Mouse (Mus musculus): ENCODE measurements at regions not wholly inside any gene's neighbourhood (a gene's known extent, or its start where the extent isn't known, plus 50 kb on each side); places are given as distances from the start of the nearest gene placed in this dataset.

DNA sequence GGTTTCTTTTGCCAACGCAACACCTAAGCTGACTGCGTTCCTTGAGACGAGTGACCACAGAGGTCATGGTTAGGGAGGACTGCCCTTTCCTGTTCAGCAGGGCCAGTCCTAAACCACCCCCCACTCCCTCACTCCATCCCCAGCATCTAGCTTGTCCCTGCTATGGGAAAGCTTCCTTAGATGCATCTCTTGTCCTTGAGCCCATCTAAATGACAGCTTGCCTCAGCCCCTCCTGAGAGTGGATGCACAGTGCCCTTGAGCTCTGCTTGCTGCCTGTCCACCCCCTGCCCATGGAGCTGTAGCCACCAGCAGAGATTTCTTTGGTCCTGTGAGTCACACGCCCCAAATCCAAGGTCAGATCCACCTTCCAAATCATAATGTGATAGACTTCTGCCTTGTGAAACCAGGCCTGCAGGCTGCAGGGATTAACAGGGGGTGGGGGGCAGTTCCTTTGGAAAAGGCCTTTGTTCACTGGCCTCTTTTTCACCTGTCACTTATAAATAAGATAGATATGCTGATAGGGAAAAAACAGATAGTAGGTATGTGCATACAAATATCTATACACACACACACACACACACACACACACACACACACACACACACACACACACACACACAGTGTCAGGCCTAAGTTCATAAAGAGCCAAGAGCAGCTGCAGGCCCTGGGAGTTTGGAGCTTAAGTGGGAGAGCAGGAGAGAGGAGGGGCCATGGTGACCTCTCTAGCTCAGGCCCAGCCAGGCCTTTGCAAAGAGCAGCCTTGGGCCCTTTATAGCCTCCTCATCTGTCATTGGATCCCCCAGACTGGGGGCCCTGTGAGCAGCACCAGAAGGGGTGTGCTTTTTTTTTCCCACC, 56.4 kb upstream of the Adra2c start:
- DNase-seq (ENCODE audit: low spot score), result no peak

DNA sequence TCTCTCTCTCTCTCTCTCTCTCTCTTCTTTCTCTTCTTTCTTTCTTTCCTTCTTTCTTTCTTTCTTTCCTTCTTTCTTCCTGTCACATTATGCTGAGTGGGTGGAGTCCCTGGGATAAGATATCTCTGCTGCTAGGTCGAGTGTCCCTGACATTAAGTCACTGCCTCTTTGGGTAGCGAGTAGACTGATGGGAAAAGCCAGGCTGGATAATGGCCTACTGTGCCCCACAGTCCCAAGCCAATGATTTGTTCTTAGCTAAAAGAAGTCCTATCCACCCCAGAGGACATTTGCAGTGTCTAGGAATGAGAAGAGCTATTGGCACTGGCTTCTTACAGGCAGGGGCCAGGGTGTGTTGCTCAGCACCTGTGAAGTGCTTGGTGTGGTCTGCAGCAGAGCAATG, 61.8 kb upstream of the Adra2c start:
- no peak for DNase-seq (ENCODE audit: low spot score)

DNA sequence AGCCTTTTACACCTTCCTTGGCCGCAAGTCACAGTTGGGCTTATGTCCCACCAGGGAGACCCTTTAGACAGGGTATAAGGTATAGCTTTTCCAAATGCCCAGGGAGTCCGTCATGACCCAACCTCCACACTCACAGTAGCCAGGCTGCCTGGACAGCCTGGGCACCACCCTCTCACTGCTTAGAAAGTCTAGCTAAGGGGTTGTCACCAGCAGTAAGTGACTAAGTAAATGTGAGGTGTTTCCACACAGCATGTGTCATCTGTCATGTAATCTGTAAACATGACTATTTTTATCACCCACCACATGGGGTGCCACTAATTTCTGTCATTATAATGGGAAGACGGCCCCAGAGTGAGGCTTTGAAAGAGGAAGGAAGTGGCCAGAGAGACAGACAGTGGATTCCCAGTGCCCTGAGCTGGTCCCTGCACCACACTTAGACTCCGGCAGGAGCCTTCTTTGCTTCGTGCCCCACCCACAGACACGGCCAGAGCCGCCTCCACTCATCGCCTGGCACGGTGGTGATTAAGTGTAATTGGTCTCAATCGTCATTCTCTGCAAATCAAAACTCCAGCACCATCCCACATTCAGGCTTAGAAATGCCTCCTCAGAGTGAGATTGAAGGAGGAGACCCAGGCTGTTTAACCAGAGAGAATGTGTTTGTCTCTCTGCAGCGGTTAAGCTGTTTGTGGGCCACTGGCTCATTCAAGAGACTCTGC, 62.5 kb upstream of the Adra2c start:
- peak; percentile 13 for DNase-seq (ENCODE audit: low spot score)

DNA sequence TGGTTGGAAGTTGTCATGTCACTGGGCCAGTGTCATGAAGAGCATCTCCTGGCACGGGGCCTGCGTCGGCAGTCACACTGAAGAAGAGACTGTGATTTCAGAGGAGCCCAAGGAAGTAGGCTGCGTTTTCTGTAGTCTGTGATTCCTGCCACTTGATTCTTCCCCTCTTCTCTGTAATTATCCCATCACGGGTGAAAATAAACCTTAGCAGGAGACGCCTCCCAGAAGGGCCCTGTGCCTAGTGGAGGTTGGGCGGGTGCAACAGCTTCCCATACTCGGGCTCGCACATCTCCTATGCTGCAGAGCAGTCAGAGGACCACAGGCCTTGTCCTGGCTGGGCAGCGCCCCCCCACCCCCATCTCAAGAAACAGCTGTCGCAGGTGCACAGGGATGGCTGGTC, 63.1 kb upstream of the Adra2c start:
- no peak for DNase-seq (ENCODE audit: low spot score)

DNA sequence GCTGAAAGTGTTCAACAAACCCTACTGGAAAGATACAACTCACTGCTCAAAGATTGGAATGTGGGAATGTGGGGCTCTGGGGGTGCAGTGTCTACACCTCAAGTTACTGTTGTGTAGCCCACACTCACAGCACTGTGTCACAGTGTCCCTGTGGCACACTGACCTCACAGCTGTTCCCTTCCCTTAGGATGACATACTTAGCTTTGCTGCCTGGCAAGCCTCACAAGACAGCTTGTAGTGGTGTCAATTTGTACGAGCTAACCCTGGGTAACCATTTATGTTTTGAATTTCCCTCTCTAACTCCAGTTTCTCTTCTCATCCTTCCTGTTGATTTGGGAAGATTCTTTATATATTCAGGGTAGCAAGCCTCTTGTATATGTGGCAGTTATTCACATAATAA, 68.8 kb upstream of the Adra2c start:
- DNase-seq (ENCODE audit: low spot score), result no peak

DNA sequence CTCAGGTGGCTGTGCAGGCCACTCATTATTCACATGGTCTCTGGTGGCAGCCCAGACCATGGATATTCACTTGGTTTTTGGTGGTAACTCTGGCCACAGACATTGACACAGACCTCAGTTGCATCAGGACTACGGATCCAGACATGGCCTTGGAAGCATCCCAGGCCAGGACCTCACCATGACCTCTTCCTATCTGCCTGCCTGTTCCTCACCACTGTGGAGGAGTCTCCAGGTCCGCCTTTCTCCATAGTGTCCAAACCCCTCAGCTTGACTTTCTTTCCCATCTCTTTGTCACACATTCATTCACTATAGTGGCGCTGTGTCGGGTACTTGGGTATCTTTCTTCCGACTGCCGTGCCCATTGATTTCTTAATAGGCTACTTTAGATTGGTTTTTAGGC, 74.1 kb upstream of the Adra2c start:
- DNase-seq (ENCODE audit: low spot score), result no peak

DNA sequence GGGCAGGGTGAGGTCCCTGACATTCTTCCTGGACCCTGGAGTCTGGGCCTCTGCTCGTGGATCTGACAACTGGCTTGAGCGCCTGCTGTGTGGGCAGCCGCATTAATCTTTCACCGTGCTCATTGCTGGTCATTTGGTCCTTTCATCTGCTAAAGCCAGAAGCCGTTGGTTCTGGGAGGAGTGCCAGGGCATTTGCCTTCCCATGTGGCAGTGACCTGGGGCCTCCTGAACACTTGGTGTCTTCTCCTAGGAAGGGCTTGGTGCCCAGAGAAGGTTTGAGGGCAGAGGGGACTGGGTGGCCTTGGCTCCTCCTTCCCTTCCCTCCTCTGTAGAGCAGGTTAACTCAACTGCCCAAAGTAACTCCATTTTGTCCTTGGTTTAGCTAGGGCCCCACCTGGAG, 79.7 kb upstream of the Adra2c start:
- DNase-seq (ENCODE audit: low spot score), result no peak

DNA sequence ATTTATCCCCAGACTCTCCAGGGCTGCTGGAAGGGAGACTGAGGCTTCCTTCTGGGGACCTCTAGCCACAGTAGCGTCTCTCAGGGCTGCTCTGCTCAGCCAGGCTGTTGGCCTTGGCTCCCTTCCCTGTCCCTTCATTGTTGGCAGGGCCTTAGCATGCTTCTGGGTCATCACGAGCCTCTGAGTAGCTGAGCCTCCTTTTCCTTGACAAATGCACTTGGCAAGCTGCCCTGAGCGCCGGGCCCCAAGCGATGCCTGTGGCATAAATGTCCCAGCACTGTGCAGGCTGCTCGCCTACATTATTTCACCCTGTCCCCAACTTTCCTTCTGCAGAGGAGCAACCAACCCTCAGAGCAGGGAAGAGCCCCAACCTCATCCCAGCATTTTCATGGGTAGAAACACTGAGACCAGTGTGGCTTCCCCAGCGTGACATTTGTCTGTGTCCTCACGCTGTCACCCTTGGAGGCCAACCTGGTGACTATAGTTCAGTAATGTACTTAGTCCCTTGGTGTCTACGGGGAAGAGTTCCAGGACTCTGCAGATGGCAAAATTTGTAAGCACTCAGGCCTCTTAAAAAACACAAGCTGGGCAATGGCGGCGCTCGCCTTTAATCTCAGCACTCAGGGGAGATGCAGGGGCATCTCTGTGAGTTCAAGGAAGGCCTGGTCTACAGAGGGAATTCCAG, 83.7 kb upstream of the Lrpap1 start:
- no peak for DNase-seq (ENCODE audit: low spot score)

DNA sequence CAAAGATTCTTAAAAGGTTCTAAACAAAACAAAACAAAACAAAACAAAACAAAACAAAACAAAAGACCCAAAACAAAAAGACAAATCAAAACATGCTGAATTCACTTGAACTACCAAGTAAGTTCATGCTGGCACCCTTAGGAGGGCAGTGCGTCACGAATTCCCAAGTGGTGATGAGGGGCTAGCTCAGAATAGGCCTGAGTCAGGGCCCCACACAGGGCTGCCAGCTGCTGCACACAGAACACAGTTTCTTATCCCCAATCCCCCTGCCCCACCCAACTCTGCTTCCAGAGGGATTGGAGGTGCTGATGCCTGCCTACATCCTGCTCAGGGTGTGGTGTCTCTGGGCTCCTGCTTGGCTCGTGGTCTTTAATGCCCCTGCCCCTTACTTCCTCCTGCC, 80.3 kb upstream of the Lrpap1 start:
- DNase-seq (ENCODE audit: low spot score), result no peak

DNA sequence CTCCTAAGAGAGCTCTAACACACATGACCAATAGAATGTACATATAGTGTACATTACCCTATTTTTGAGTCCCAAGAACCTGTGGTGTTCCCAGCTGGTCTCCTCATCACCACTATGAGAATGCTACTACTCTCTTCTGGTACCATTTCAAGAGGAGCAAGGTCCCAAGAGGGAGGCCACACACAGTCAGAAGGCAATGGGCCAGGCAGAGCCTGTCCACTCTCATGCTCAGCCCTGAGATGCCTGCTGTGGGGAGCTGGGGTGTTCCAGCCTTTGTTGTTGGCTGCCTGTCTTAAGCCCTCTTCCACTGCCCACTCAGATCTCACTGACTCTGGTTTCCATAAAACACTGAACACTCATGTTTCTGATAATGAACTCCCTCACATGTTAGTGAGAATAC, 79.7 kb upstream of the Lrpap1 start:
- DNase-seq (ENCODE audit: low spot score), result no peak

DNA sequence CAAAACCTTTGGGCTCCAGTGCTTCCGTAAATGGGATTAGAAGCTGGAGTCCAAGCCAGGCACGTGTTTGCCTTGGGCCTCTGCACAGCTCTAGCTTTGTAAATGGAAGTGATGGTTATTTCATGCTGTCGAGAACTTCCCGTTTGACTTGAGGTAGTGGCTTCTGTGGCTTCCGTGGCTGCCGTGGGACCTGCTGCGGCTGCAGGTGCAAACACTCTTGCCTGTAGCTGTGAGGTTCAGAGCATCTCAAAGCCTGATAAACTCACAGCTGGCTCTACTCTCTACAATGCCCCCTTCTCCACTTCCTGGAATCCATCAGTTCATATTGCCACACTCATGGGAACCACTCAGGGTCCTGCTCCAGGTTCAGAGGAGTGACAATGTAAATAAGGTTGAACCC, 77.9 kb upstream of the Lrpap1 start:
- DNase-seq (ENCODE audit: low spot score), result no peak

DNA sequence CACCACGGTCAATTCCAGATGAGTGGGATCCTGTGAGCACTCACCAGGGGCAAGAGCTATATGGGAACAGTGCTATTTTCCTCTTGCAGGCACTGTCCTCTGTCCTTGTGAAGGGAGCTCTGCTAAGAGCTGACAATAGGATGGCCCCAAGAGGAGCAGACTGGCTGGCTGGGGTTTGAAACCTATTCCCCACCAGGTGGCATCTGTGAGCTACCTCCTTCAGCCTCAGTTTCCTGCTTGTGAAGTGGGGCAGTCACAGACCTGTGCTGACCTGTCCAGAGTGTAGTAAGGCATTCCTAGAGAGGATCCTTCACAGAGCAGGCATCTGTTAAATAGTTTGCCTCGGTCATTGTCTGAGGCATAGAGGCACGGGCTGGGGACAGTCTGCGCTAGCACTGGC, 71.8 kb upstream of the Lrpap1 start:
- DNase-seq (ENCODE audit: low spot score), result no peak

DNA sequence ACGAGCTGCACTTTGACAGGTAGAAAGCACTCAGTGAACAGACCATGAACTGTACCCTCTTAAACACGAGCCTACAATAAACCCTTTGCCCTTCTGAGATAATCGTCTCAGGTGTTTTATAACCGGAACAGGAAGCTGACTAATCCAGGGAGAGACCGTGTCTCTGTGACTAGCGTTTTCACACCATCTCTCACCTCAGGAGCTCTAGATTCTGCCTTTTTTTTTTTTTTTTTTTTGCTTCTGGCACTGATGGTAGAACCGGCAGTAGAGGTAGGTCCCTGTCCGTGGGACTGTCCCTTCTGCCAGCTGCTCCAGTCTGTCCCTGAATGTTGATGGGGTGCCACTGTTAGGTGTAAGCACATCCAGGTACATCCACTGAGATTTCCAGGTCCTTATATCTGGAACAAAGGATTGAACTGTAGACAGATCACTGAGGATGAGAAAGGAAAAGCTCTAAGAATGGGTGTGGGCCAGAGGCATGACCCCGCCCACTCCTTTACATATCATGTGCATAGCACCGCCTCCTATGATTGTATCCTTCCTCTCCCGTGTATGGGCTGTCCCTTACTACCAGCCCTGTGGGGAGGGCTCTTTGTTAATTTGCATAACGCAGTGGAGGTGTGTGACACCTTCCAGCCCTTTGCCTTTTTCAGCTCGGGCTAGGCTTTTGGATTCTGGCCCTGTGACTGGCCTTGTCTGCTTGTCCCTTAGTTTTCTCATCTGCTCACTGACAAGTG, 70.7 kb upstream of the Lrpap1 start:
- DNase-seq (ENCODE audit: low spot score), result no peak

DNA sequence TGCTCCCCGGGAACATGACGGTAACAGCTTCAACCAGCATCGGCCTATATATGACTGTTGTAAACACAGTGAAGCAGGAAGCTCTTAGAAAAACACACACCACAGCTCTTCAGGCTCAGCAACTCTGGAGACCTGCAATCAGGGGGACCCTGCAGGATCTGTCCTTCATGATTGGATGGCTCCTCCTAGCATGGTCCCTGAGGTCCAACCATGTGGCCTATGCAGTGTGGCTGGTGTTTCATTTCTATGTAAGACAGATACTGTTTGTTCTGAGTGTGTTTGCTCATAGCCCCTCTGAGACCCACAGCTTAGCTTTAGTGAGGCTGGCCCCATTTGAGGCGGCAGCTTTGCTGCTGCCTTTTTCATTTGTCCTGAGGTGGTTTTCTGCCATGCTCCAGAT, 68.8 kb upstream of the Lrpap1 start:
- no peak for DNase-seq (ENCODE audit: low spot score)

DNA sequence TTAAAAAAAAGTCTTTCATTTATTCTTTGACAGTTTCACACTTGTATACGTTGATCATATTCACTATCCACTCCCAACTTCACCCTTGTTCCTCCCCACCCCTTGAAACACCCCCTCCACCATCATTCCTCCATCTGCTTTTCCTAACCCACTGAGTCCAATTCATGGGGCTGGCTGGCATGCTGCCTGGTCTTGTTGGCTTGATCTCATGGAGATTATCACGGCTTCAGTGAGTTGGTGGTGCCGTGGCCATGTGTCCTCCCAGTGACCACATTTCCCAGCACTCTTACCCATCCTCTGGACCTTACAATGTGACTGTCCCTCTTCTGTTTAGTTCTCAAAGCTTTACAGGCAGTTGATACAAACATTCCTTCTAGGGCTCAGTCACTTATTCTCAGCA, 65.8 kb upstream of the Lrpap1 start:
- no peak for DNase-seq (ENCODE audit: low spot score)

DNA sequence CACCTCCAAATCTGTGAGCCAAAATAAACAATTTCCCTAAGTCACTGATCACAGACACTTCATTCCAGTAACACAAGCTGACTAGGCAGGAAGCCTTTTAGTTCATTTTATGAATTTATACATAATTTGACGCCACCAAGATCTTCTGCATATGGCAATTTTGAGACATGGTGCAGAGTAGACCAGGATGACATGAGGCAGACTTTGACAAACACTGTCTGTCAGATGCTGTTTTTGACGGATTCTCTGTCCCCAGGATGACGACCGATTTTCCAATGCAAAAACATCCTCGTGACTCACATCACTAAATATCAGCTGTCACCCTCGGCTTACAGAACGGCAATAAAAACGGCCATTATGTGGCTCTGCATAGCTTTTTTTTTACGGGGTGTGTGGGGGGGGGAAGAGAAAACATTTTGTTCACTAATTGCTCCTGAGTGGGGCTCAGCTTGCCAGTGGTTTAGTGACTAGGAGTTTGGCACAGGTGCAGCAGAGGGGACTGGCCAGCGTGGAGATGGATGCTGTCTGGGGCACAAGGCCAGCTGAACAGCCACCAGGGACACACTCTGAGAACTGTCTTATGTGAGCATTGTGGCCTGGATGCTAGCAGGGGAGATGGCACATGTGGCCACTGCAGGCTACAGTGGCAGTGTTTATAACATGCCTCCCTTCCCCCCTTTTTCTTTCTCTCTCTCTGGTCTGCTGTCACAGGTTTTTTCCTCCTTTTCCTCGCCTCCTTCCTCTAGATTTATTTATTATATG, 65.0 kb upstream of the Lrpap1 start:
- DNase-seq (ENCODE audit: low spot score), result no peak

DNA sequence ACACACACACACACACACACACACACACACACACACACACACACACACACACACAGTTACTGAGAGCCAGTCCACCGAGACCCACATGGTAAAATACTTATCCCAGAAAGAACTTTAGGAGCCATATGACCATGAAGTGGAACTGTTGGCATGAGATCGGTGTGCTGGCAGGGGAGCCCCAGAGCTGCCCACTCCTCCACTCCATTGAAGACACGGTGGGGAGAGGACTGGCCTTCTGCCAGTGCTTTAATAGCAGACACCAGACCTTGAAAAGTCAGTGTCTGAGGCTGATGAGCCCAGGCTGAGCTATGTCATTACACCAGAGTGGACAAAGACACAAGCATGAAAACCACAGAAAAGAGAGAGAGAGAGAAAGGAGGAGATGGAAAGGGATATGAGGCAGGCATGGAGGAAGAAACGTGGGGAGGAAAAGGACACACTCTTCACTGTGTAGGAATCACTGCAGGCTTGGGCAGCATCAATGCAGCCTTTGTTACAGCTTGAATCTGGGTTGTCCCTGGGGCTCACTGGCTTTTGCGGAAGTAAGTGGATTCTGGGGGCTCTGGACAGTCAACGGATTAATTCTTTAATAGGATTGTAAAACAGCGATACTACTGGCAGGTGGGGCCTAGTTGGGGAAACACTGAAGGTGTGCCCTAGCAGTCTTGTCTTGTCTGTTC, 64.2 kb upstream of the Lrpap1 start:
- DNase-seq (ENCODE audit: low spot score), result no peak

DNA sequence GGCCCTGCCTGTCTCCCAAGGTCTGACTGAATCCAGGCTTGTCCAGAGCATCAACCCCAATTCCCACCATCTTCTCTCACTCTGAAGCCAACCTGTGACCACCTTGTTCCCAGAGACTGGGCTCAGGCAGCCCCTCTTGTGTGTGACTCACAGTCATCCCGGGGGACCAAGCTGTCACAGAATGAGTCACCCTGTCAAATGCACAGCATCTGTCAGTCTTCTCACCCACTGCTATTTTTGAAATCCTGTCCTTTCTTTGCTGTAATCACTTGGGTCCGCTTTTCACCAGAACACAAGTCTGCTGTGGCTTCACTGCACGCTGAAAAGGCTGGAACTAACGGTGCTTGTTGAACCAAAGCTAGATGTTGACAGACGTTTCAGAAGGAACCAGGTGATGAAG, 63.3 kb upstream of the Lrpap1 start:
- DNase-seq (ENCODE audit: low spot score), result peak; percentile 35

DNA sequence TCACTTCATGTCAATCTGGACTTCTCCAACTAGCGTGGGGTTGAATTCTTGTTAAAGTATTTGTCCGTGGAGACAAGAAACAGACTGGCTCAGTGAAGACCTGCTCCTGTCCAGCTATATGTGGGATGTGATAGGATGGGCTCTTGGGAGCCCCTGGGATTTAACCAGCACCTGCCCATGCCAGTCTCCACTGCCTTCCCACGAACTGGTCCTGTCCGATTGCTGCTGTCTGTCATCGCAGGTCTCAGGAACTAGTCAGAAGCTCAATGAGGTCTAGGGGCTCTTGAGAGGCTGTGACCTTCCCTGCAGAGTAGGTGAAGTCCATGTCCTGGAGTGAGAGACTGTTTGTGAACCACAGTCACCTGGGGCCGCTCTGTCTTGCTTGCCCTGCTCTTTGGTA, 62.8 kb upstream of the Lrpap1 start:
- no peak for DNase-seq (ENCODE audit: low spot score)

DNA sequence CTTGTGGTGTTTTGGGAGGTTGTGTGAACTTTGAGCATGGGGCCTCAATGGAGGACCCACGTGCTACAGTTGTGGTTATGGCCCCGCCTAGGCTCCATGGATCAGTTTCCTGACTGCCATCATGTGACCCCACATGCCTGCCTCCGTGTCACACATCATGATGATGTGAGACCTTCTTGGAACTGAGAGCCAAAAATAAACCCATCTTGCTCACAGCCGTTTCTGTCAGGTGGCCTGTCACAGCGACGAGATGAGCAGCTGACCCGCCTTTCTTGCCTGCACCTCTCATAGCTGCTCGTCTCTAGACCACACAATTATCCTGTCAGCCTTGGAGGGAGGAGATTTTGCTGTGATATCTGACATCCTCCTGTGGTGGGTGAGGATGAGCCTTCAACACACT, 60.4 kb upstream of the Lrpap1 start:
- DNase-seq (ENCODE audit: low spot score), result no peak

DNA sequence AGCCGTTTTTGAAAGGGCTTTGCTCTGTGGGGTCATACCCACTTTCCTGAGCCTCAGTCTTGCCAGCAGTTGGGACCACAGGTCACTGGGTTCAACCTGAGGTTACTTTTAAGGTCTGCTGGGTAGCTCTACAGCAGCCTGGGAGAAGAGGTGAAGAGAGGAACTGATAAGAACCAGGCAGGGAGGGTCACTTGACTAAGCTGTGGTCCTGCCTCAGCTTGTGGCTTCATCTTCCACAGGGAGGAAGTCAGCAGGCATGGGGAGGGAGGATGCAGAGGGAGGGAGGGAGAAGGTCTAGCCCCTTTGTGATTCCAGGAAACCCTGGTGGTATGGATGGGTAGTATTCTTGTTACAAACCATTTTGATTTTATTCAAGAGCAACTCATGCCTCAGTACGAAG, 59.9 kb upstream of the Lrpap1 start:
- no peak for DNase-seq (ENCODE audit: low spot score)
